Mouse (Mus musculus): ENCODE measurements around the gene Nup107.

The Nup107 gene

DNA sequence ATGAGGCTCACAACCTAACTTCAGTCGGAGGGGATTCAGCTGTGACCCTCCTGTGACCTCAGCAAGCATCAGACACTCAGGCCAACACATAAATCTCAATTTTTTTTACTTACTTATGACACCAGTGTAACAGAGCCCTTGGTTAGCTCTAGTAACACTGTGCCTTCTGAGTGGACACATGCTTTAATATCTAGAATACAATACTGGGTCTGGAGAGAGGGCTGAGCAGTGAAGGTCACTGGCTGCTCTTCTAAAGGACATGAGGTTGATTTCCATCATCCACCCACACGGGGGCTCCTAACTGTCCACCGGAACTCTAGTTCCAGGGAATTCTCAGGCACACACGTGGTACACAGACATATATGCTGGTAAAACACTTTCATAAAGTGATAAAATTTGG, 13.6 kb downstream of the Nup107 start:
- DNase-seq (ENCODE audit: low spot score), result no peak

DNA sequence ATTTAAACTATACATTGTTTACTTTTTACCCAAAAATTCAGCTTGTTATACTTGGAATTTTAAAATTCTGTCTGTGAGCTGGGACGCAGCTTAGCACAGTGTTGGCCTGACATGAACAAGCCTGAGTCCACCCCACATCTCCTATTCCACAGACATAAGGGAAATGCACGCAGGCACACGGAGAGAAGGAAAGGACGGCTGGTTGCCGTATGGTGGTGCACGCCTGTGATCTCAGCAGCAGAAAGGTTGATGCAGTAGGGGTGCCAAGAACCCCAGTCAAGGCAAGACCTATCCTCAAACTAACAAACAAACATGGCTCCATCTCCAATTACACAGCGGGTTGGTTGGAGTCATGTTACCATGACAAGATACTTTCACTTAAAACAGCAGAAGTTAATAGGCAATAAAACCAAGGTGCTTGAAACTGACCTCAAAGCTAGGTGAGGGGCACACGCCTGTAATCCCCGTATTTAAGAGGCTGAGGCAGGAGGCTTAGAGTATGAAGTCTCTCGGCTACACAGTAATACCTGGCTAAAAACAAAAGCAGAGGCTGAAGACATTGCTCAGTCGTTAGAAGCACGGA, 14.1 kb downstream of the Nup107 start:
- DNase-seq (ENCODE audit: low spot score), result no peak

DNA sequence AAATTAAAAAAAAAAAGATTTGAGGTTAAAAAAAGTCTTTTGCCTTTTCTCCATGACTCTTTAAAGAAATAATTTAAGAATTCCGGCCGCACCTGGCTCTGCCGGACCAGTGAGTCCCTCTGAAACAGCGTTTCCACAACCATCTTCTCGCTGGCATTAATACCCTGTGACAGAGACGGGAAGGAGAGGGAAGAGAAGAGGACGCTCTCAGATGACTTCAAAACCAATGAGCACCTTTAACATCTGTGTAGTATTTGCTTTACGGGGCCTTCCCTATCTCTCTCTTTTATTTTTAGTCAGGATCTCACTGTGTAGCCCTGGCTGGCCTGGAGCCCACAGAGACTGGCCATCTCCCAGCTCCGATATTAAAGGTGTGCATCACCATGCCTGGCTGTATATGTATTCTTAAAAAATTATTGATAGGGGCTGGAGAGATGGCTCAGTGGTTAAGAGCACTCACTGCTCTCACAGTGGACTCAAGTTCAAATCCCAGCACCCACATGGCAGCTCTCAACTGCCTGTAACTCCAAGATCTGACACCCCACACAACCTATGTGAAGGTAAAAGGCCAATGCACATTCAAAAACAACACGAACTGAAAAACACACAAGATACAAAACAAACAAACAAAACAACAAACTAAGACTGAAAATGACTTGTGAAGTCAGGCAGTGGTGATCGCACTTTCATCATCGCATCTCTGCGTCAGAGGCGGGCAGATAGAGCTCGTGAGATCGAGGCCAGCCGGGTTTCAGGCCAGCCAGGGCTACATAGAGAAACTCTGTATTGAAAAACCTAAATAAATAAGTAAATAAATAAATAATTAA, 14.8 kb downstream of the Nup107 start:
- DNase-seq (ENCODE audit: low spot score), result no peak

DNA sequence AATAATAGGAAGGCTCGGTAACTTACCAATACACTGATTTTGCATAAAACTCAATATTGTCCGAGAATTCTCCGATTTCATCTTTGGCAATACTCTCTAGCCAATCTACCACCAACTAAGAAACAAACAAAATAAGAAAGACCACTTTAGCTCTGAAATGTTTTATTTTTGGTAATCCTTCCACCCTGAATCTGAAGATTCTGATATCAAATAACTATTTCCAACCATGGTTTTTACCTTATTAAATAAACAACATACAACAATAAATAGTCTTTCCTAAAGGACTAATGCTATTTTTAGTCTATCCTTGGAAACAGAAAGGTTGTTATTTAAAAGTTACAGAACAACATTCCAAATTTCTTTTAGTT, 15.4 kb downstream of the Nup107 start:
- no peak for DNase-seq (ENCODE audit: low spot score)

DNA sequence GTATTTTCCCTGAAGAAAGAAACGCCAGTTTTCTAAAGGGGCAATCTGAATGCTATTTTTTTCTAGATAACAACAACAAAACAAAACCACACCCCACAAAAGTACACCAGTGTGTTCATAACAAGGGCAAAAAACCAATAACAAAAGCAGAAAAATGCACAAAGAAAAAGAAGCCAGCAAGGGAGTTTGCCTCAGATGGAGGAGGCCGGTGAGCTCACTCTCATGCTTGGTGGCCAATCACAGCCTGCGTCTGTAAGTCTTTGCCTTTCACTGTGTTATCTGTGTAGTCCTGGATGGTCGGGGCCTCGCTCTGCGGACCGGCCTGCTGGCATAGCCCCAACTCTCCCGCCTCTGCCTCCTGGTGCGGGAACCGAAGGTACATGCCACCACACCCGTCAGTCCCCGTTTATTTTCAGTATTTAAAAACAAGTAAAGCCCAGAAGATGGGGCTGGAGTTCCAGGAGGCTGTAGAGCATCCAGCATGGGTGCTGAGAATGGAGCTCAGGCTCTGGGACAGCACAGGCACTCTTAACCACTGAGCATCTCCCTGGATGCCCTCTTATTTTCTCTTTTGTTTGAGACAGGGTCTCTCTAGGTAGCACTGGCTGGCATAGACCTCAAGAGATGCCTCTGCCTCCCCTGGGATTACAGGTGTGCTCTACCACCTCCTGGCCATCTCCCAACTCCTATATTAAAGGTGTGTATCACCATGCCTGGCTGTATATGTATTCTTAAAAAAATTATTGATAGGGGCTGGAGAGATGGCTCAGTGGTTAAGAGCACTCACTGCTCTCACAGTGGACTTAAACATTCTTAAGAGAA, 16.0 kb downstream of the Nup107 start:
- DNase-seq (ENCODE audit: low spot score), result no peak

DNA sequence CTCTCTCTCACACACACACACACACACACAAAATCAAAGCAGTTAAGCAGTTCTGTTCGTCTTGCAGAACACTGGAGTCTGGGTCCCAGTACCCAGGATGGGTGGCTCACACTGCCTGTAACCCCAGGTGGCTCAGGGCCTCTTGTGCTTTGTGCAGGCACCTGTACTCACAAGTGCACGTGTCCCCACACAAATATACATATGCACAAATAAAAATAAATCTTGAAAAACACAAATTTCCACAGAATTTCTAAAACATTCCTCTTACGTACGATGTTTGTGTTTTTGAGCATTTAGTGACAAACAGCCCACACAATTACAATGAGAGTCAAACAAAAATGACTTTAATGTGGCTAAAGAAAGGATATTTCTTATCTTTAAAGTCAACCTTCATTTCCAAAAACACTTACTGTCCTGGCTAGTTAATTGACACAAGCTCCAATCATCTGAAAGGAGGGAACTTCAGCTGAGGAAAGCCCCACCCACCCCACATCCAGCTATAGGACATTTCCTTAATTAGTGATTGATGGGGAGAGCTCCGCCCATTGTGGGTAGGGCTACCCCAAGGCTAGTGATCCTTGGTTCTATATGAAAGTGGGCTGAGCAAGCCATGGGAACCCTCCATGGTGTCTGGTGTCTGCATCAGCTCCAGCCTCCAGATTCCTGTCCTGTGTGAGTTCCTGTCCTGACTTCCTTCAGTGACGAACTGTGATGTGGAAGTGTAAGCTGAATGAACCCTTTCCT, 16.9 kb downstream of the Nup107 start:
- DNase-seq (ENCODE audit: low spot score), result no peak

DNA sequence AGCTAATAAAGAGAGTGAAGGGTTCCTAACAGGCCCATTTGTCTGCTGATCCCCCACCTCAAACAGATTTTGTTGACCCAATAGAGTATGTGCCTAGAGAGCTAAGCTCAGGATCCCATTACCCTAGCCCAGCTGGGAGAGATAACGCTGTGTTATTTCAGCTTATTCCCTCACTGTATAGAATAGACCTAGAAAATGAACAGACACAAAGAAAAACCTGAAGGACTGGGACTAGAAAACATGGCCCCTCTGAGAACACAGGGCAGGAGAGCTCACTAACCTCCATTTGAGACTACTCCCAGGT, 17.7 kb downstream of the Nup107 start:
- no peak for DNase-seq (ENCODE audit: low spot score)

DNA sequence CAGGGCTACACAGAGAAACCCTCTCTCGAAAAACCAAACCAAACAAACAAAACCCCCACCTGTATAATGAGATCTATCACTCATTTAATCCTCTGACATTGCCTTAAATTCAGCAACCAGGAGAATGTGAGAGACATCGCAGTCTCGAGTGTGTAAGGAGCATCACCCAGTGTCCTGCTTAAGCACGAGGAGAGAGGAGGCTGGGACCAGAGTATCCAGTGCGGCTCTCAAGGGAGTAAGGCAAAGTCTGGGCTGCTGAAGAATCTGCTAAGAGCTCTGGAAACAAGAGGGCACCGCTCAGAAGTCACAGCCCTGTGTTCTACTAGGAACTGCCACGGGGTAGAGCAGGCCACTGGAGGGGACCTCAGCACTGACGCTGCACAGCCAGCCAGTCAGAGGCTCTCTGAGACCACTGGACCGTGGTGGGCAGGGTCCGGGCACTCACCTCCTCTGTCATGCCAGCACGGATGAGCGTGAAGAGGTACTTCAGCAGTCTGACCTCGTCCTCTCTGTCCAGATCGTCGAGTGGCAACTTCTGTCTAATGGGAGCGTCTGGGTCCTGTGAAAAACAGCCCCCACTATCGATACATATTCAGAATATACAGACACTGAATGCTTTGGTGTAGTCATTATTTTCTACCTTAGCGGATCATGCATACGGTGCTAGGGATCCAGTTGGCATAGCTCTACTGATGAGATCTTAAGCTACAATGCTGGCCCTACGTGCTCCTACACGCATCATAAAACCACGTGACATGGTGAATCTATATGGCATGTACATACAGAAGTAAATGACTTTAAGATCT, 18.3 kb downstream of the Nup107 start:
- DNase-seq (ENCODE audit: low spot score), result no peak

DNA sequence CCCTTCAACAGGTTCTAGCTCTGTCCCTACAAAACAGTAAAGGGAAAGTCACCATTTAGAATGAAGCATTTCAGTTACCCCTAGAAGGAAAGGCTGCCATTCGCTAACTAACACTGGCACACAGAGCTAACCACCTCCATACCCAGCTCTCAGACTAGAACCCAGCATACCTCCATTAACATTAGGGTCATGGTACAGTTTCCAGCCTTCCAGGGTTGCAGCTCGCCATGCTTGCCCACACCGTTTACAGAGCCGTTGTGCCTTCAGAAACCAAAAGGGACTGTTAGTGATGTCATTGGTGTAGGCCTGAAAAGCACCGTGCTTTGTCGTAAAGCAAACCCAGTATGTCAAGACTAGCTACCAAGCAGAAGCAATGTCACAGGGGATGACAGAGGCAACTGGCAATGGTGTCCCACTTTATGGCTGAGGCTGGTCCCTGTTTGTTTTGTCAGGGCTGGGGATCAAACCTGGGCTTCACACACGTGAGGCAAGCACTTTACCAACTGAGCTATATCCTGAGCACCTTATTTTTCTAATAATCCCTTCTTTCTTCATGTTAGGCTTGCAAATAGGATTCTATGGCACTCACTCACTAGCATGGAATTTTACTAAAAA, 19.3 kb downstream of the Nup107 start:
- no peak for DNase-seq (ENCODE audit: low spot score)

DNA sequence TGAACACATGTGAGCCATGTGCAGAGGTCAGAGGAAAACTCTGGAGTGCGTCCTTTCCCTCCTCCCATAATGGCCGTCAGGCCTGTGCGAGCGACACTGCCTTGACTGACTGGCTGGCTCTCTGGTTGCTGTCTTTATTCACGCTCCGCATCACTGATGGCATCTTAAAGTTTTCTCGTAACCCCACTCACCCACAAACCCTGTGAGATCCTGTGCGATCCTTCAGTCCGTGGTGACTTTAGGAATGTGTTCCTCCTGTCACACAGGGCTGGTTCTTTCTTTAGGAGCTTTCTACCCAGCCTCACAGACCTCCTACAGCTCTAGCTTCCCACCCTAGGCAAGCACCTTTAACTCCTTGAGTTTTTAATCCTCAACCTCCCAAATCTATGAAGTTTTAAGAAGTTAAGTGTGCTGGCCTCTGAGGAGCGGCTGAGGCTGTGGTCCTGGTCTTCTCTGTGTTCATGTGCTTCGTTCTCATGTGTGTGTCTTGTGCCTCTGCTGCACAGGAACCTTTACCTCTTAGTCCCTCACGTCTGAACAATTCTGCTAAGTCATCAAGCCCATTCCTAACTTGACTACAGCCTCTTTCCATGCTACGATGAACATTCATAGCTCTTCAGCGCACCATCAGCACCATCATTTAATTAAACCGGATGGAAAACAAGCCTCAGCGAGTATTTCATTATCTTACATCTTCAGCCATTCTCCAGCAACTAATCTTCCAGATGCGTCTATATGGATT, 20.0 kb downstream of the Nup107 start:
- DNase-seq (ENCODE audit: low spot score), result no peak

DNA sequence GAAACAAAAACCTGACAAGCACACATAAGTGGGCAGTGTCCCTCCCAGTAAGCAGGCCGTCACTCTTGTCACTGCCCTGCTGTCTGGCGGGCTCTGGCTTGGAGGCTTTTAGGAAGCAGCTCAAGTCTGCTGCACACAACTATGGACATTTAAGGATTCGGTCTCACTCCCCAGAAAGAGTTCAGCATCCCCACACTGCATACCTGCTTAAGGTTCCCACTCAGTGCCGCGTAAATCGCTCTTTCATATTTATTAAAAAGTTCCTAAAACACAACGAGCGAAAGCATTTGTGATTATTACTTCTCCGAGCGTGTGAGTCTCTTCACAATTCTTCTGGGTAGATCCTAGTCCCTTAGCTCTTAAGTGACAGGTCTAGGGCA, 21.4 kb downstream of the Nup107 start:
- no peak for DNase-seq (ENCODE audit: low spot score)

DNA sequence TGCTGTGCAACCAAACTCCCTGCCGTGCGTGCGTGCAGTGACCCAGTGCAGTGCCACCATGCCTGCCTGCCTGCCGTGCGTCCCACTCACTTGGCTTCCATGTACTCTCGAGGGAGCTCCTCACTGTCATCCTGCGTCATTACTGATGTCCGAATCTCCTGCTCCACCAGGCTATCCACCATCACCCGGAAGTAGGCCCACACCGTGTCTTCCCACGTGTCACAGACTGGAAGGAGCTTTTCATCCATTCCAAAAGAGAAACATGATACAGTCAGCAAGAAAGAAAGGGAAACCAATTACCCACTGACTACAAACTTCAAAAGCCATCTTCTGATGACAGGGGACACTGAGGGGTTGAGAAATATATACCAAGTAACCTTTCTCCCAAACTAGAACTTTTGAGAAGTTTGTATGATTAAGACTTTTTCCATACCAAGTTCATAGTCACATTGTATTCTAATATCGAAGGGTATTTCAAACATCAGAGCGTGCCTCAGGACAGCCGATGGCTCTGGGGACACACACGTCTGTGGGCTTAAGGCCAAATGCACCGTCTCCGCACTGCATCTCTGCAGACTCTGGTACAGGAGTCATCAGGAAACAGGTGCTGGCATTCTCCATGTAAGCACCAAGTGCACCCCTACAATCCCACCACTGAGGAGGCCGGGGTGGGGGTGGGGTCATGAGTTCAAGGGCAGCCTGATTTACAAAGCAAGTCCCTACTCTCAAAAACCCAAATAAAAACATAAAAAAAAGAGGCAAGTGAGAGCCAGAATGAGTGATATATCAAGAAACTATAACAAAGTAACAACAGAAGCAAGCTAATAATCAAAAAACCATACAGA, 22.0 kb downstream of the Nup107 start:
- DNase-seq (ENCODE audit: low spot score), result no peak

DNA sequence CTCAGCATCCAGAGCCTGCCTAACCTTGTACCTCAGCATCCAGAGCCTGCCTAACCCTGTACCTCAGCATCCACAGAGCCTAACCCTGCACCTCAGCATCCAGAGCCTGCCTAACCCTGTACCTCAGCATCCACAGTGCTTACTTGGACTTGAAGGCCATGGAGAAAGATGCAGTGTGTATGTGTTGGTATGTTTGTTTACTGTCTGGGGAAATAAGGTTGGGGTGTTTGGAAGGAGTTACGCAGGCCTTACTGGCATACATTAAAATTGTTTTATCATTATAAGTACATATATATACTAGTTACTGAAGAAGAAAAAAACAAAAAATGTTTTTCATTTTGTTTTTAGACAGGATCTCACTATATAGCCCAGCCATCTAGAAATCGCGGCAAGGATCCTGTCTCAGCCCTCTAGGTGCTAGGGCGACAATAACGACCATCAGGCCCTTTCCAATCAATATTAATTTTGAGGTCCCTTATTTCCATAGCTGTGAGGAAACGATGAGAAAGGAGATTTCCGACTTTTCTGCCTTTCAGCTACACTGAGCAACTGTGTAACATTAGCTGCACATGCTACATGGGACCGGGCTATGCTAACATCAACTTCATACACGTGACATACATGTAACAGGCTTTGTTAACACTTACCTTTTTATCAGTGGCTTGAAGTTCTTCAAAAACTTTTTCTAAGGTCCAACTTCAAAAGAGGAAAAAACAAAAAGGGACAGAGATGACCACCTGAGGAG, 22.8 kb downstream of the Nup107 start:
- no peak for DNase-seq (ENCODE audit: low spot score)

DNA sequence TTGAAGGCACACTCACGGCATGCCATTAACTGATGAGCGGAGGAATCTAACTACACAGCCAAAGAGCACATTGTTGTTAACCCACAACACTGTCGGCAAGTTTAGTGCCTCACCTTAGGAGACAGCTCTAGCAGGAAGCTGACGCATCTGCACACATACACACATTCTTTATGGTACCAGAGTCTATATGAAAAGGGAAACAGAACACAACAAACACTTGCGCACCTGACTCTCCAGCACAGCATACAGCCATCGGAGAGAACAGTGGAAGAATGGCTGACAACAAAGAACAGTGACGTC, 24.4 kb downstream of the Nup107 start:
- DNase-seq (ENCODE audit: low spot score), result no peak

DNA sequence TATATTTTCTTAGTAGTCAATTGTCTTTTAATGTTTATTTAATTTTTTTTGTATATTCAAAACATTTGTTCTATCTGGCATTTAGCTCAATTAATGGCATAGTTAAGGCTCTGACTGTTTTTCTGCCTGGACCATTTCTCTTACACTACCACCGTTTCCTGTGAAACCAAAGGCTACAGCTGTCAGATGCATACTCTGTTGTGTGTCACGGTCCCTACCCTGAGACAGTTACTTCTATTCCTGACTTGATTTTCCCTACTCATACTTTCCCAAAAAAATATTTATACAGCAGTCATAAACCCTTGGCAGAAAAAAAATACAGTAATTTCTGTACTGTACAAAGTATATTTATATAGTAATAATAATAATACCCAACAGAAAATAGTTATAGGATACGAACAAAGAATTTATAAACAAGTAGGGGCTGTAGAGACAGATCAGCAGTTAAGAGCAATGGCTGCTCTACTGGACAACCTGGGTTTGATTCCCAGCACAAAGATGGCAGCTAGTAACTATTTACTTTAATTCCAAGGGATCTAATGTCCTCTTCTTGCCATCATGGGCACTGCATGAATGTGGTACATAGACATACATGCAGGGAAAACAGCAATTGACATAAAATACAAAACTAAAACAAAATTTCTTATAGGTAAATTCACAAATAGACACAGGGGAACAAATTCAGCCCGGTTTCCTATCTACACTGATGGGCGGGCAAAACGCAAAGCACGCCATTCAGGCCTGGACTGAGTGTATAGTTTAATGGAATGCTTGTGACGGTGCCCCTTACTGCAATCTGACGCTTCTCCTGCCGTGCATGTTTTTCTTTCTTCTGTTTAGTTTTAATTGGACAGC, 25.0 kb downstream of the Nup107 start:
- DNase-seq (ENCODE audit: low spot score), result no peak

DNA sequence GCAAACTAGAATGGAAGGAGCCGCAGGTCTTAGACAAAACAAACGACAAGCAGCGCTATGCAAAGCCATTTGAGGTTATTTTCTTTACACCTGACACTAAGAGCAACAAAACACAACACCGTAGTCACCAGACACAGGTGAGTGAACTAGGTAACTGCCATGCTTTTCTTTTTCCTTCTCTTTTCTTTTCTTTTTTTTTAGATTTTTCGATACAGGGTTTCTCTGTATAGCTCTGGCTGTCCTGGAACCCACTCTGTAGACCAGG, 25.7 kb downstream of the Nup107 start:
- DNase-seq (ENCODE audit: low spot score), result no peak

DNA sequence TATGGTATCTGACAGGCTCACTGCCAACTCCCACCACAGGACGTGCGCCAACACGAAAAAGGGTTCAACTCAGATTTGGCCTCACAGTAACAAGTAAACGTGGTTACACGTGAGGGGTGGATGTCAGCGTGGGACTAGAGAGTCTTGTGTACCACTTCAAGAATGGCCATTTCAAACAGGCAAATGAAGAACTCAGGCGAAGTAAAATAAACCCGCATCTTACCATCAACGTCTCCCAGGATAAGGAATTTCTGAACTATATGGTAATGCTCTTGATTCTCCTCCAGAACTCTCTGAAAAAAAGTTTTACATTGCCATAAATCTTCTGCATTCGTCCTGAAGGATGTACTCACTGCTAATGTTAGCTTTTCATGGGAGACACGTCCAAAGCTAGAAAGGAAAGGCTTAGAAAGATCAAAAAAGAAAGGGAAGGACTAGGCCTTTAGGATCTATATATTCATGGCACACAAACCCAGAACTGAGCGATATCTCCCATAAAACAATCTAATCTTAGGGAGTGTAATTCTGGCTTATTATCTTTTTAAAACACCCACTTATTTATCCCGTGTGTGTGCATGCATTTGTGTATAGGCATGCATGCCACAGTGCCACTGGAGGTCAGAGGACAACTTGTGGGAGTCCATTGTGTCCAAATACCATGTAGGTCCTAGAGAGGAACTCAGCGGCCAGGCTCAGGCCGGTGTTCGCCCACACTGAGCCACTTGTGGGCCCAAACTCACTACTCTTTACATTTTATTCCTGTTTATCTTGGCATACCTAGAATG, 26.2 kb downstream of the Nup107 start:
- DNase-seq (ENCODE audit: low spot score), result no peak
